Mouse (Mus musculus) liver, postnatal 0 days (tissue): ENCODE measurements around the gene Nrxn2.

Source experiments
- CTCF ChIP-seq: sonication (generic); IDR thresholded peaks from 2 replicates; pipeline ENCODE4 v1.5.1; 2016; ENCODE audit warnings: antibody characterized with exemption, low read depth
- EP300 ChIP-seq: IDR thresholded peaks from 2 replicates; pipeline ENCODE4 v1.6.1; 2016; ENCODE audit warnings: antibody characterized with exemption, low read depth, mild to moderate bottlenecking

DNA sequence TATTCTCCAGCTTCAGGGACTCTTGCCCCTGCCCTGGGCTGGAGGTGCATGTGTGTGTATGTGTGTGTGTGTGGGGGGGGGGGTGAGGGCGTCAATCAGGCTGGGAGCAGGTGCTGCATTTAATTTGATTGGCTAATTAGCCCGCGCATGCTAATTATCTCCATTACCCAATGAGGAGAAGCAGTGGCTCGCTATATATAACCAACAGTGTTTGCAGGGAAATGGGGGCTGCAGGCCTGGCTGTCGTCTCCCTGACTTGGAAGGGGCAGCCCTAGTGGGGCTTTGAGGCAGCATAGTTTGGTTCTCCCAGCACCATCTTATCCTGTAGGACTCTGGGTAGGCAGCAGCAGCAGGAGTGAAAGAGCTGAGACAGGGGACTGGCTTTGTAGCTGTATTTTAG lies 7.1 kb downstream of the Nrxn2 start:
- no peak for TF ChIP-seq CTCF
- no peak for TF ChIP-seq EP300
